Mouse (Mus musculus) intestine, embryonic 14.5 days (tissue): Measurements from ENCODE around the gene Plk3. TPM values are rescaled to one million over a fixed set of nuclear protein-coding genes. Genes with fewer than 3 reads are reported as not detected.
"Not testable (repeated sequence)": the region's sequence is repeated elsewhere in the genome, so short reads cannot be mapped to it uniquely, and the experiment has no call there.

Experiments
- ATAC-seq: fragments of 200-750 bp; cut with Nextera tagmentation; replicated peaks from 2 replicates; pipeline ENCODE4 v1.8.0; 2017; ENCODE audit warnings: low read depth, moderate number of reproducible peaks, moderate TSS enrichment, moderate library complexity; ENCODE audit not compliant: low FRiP score, low TSS enrichment
- DNase-seq: peaks from one replicate; pipeline ENCODE4 v3.0.0-alpha.2; 2018; ENCODE audit warnings: low spot score
- H3K27ac ChIP-seq: fragments of 300-500 bp; sonication (generic); 2 replicates; pipeline ENCODE4 v1.5.1; 2014; ENCODE audit warnings: low read depth, mild to moderate bottlenecking, control low read depth
- H3K27me3 ChIP-seq: fragments of 300-500 bp; sonication (generic); replicated peaks from 2 replicates; pipeline ENCODE4 v1.6.1; 2014; ENCODE audit warnings: low read length, control low read depth; ENCODE audit not compliant: control insufficient read depth, insufficient read depth
- H3K36me3 ChIP-seq: fragments of 300-500 bp; sonication (generic); 2 replicates; pipeline ENCODE4 v1.6.1; 2014; ENCODE audit warnings: low read length, control low read depth; ENCODE audit not compliant: control insufficient read depth, insufficient read depth
- H3K4me1 ChIP-seq: fragments of 300-500 bp; sonication (generic); replicated peaks from 2 replicates; pipeline ENCODE4 v1.6.1; 2014; ENCODE audit warnings: low read length, control low read depth, mixed read lengths; ENCODE audit not compliant: control insufficient read depth, insufficient read depth
- H3K4me2 ChIP-seq: fragments of 300-500 bp; sonication (generic); 2 replicates; pipeline ENCODE4 v1.6.1; 2014; ENCODE audit warnings: low read length
- H3K4me3 ChIP-seq: fragments of 300-500 bp; sonication (generic); 2 replicates; pipeline ENCODE4 v1.5.1; 2014; ENCODE audit warnings: low read depth, low read length, control low read depth, mixed read lengths
- H3K9ac ChIP-seq: fragments of 300-500 bp; sonication (generic); 2 replicates; pipeline ENCODE4 v1.6.1; 2014; ENCODE audit warnings: mild to moderate bottlenecking, low read length
- H3K9me3 ChIP-seq: fragments of 300-500 bp; sonication (generic); 2 replicates; pipeline ENCODE4 v1.6.1; 2016; ENCODE audit warnings: low read length, control low read depth; ENCODE audit not compliant: control insufficient read depth
- WGBS: fragments of 180-500 bp; shearing (Covaris S2); extraction: QIAGEN DNeasy Blood & Tissue Kit; methylation state at CpG from one replicate; pipeline ENCODE4 v1.1.7; 2014; 5-methylcytosine and 5-hydroxymethylcytosine counted together
- polyA plus RNA-seq: library from polyadenylated mRNA; unstranded; fragments of >200 nt; fragmentation: Nextera tagmentation; extraction: Ambion mirVana; gene quantifications from 2 replicates; pipeline ENCODE4 v1.2.1, GENCODE M21; 2014

Gene Plk3
- 3.1 and 3.7 TPM in 2 replicates for polyA plus RNA-seq

DNA sequence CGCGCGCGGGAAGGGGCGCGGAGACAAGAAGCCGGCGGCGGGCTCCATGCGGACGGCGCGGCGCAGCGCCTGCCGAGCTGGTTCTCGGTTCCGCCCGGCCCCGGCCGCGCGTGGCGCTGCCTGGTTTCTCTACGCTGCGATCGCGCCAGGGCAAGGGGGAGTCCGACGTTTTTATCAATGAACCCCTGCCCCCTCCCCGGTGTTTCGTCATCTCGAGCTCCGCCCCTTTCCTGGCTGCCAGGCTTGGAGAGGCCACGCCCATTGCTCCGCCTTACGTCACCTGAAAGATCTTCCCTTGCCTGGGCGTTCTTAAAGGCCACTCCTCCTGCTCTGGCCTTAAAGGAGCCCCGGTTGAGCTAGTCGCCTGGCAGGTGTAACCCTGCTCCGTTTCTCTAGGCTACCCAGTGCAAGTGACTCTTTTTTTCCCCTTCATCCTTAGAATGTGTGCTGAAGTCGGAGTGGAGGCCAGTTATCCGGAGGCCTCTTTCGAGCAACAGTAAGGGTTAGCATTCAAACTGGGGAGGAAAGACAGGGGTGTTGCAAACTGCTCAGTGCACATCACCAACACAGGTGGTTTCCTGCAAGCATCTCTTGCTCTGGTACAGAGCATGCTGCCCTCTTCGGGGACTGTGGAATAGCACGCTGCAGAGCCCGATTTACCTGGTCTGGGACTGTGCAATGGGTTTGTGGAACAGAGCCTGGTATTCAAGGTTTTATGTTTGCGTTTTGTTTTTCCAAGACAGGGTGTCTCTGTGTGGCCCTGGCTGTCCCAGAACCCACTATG, at the start of gene Plk3:
Plk3 (minus strand) TSS at position 147 of the 784 bp plus-strand sequence.
- 2% methylated on average over 38 of the region's 48 CpGs for WGBS
- Histone ChIP-seq H3K4me3 (peak within 1 kb of the TSS; percentile 82), H3K9ac (peak within 1 kb of the TSS; percentile 75), H3K27me3 (peaks cover 20% of the 10 kb centered on the region), H3K4me1 (0 out of 2 replicates have a peak, but pooled peaks cover 10% of the 10 kb centered on the region), H3K36me3 (no peaks in the 10 kb centered on the region), H3K4me2 (peak within 1 kb of the TSS; percentile 98), H3K9me3 (no peaks in the 10 kb centered on the region), H3K27ac (0 out of 2 replicates have a peak within 1 kb of the TSS, but pooled peaks have one; percentile 11)
- ATAC-seq (peak; percentile 81), DNase-seq (peak; percentile 99)

DNA sequence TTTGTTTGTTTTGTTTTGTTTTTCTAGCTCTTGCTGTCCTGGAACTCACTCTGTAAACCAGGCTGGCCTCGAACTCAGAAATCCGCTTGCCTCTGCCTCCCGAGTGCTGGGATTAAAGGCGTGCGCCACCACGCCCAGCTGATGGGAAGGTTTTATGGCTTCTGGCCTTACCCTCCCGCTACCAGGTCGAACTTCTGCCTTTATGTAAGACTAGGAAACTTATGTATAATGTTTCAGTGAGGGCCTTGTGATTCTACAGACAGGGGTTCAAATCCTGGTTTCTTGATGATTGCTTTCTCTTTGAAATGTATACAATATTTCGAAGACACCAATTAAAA, 49.0 kb upstream of the Plk3 start:
- DNase-seq, H3K9me3 ChIP-seq, H3K27ac ChIP-seq, H3K27me3 ChIP-seq: not testable (repeated sequence)
- ATAC-seq, result peak; percentile 47
- H3K4me3 ChIP-seq, result peak overlapping the region; percentile 86
- peak overlapping the region; percentile 53 for H3K9ac ChIP-seq
- WGBS, result 13% methylated on average over 9 of the region's 9 CpGs
- H3K4me1 ChIP-seq, result peaks cover 13% of the 10 kb centered on the region
- H3K4me2 ChIP-seq, result peak overlapping the region; percentile 75
- H3K36me3 ChIP-seq, result peaks cover 23% of the 10 kb centered on the region

DNA sequence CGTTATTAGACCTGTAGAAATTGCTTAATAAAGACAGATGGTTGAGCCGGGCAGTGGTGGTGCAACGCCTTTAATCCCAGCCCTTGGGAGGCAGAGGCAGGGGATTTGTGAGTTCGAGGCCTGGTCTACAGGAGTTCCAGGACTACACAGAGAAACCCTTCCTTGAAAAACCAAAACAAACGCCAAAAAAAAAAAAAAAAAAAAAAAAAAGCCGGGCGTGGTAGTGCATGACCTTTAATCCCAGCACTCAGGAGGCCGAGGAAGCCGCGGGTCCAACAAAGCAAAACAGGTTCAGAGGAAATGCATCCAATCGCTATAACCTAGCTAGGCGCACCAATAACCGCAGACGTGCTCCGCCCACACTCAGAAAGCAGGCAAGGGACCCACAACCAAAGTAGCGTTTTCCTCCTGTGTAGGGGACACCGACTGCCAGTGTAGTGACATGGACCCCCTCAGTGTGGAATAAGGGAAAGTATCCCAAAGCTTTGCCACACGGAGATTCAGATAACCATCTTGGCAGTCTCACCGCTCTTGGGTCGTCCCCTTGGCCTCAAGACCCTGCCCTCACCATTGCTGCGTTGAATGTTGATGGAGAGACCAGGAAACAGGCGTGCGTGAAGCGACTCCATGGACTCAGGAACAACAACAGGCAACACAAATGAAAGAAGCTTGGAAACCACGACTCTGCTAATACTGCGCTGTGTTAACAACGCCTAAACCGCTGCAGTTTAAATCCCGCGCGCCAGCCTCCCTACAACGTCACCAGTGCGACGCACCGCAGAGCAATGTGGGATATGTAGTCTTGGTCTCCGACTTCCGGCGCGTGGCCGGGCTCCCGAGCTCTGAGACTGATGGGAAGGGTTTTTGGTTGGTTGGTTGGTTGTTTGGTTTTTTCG, 48.3 kb upstream of the Plk3 start, which contains the start of gene Kif2c:
Kif2c (minus strand) TSS at position 777 of the 896 bp plus-strand sequence.
- peaks cover 13% of the 10 kb centered on the region for H3K4me1 ChIP-seq
- H3K27ac ChIP-seq, result peak within 1 kb of the TSS; percentile 70; the same call in 1 of the 2 replicates
- H3K36me3 ChIP-seq, result peaks cover 29% of the 10 kb centered on the region
- 1% methylated on average over 42 of the region's 42 CpGs for WGBS
- H3K4me2 ChIP-seq, result peak within 1 kb of the TSS; percentile 75
- no peaks in the 10 kb centered on the region for H3K27me3 ChIP-seq
- H3K9me3 ChIP-seq, result no peaks in the 10 kb centered on the region
- peak; percentile 99 for DNase-seq
- H3K4me3 ChIP-seq, result peak within 1 kb of the TSS; percentile 86
- ATAC-seq, result peak; percentile 91
- H3K9ac ChIP-seq, result peak within 1 kb of the TSS; percentile 59

DNA sequence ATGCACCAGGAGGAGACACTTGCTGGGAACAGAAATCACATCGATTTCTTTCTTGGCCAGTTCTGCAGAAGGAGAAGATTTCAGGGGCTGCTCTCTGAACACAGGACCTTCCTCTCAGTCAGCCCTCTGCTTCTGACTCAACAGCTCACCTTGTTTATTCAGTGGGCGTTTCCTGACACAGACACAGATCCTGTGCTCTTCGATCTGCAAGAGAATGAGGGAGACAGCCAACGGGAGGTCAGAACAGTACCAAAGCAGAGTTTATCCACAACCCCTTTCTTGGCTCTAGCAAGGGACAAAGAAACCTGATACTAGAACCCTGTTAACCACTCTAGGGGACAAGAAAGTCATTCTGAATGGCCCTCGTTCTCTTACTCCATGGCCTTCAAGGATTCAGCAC, 36.2 kb upstream of the Plk3 start:
- Histone ChIP-seq H3K27me3 (no peaks in the 10 kb centered on the region), H3K36me3 (peaks cover 100% of the 10 kb centered on the region), H3K9ac (no peak overlapping the region), H3K4me2 (no peak overlapping the region), H3K4me3 (no peak overlapping the region), H3K27ac (no peak overlapping the region), H3K4me1 (no peaks in the 10 kb centered on the region), H3K9me3 (no peaks in the 10 kb centered on the region)
- ATAC-seq, result no peak
- 83% methylated on average over 5 of the region's 5 CpGs for WGBS
- no peak for DNase-seq

DNA sequence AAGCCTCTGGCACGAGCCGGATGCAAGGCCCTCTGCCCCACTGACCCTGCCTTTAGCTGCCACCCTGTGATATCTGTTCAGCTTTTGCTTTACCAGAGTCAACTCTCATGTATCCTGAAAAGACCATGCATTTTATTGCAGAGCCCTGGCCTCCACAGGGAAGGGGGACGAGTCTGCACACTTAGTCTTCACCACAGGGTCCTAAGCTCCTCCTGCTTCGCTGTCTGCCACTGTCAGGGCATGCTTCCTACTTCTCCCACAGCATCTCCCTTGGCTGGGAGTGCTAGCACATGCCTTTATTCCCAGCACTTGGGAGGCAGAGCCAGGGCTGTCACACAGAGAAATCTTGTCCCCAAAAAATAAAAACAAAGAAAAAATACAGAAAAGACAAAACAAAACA, 27.4 kb upstream of the Plk3 start:
- Histone ChIP-seq H3K27ac (no peak overlapping the region), H3K9me3 (no peaks in the 10 kb centered on the region), H3K4me1 (no peaks in the 10 kb centered on the region), H3K9ac (no peak overlapping the region), H3K27me3 (no peaks in the 10 kb centered on the region), H3K36me3 (peaks cover 70% of the 10 kb centered on the region), H3K4me3 (no peak overlapping the region), H3K4me2 (no peak overlapping the region)
- ATAC-seq, result no peak
- WGBS, result 66% methylated on average over 4 of the region's 4 CpGs
- DNase-seq, result no peak

DNA sequence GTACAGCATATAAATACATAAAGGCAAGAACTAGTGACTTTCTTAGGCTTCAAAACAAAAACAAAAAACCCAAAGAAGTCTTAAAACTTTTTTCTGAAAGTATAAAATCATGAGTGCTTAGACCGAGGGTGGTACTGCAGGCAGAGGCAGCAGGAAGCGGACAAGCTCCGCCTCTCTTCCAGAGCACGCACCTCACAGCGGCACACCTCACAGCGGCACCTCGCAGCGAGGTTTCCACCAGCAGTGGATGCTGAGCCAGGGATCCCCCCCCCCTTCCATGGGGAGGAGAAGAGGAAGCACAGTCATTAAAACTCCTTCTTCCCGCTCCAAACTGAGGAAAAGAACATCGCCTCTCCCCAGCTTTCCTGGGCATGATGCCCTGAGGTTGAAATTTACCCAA, 25.9 kb upstream of the Plk3 start:
- no peak overlapping the region for H3K4me3 ChIP-seq
- no peak overlapping the region for H3K4me2 ChIP-seq
- no peaks in the 10 kb centered on the region for H3K9me3 ChIP-seq
- no peak overlapping the region for H3K9ac ChIP-seq
- H3K27me3 ChIP-seq, result no peaks in the 10 kb centered on the region
- H3K36me3 ChIP-seq, result peaks cover 58% of the 10 kb centered on the region
- WGBS, result 78% methylated on average over 10 of the region's 10 CpGs
- H3K4me1 ChIP-seq, result no peaks in the 10 kb centered on the region
- H3K27ac ChIP-seq, result no peak overlapping the region
- ATAC-seq, result no peak
- no peak for DNase-seq

DNA sequence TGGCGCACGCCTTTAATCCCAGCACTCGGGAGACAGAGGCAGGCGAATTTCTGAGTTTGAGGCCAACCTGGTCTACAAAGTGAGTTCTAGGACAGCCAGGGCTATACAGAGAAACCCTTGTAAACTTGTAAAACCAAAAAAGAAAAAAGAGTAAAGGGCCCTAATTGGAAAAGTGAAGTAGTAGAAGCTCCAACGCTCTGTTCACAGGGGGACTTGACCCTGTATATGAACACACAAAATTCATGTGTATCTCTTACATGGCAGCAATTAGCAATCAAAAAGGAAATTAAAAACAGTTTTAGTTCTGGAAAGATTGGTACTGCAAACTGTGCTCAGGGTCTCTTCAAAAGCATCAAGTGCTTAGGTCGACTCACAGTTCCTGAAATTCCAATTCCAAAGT, 22.6 kb upstream of the Plk3 start:
- Histone ChIP-seq H3K27ac (peak overlapping the region; percentile 94; the same call in 1 of the 2 replicates), H3K36me3 (peaks cover 64% of the 10 kb centered on the region), H3K9ac (no peak overlapping the region), H3K4me3 (peak overlapping the region; percentile 68), H3K4me1 (peaks cover 5% of the 10 kb centered on the region; the same call in 1 of the 2 replicates), H3K27me3 (no peaks in the 10 kb centered on the region), H3K9me3 (no peaks in the 10 kb centered on the region), H3K4me2 (peak overlapping the region; percentile 56)
- WGBS, result 26% methylated on average over 6 of the region's 6 CpGs
- DNase-seq (no peak), ATAC-seq (no peak)

DNA sequence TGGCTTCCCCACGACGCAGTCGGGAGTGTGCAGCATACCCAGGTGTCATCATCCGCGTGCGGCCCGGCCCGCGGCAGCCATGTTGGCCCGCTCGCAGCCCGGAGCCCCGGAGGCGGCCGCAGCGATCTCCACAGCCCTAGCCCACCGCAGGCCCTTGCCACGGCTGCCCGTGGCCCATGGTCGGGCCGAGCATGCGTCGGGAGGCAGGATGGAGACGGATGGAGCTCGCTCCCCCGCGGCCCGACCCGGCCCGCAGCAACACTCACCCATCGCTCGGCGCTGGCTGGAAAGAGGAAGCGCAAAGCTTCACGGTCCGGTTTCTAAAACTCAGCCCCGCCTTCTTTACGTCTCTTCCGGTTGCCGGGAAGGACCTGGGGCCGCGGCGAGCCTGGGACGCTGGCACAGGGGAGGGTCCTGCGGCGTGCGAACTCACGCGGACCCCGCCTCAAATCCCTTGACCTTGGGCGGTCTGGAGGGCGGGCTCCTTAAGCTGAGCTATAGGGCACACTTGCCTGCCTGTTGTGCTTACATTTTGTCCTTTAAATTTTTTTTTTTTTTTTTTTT, 22.1 kb upstream of the Plk3 start, which contains the start of gene Rps8:
Rps8 (minus strand) TSS at position 452 of the 564 bp plus-strand sequence.
- Histone ChIP-seq H3K36me3 (peaks cover 65% of the 10 kb centered on the region), H3K4me1 (peaks cover 5% of the 10 kb centered on the region; the same call in 1 of the 2 replicates), H3K9me3 (no peaks in the 10 kb centered on the region), H3K4me3 (peak within 1 kb of the TSS; percentile 68), H3K27ac (peak within 1 kb of the TSS; percentile 94), H3K4me2 (peak within 1 kb of the TSS; percentile 56), H3K27me3 (no peaks in the 10 kb centered on the region), H3K9ac (peak within 1 kb of the TSS; percentile 95)
- DNase-seq, result peak; percentile 93
- WGBS, result under 1% methylated on average over 51 of the region's 52 CpGs
- peak; percentile 86 for ATAC-seq
